26 mouse cellular contexts compared by ENCODE assay signal in the genomic region with DNA sequence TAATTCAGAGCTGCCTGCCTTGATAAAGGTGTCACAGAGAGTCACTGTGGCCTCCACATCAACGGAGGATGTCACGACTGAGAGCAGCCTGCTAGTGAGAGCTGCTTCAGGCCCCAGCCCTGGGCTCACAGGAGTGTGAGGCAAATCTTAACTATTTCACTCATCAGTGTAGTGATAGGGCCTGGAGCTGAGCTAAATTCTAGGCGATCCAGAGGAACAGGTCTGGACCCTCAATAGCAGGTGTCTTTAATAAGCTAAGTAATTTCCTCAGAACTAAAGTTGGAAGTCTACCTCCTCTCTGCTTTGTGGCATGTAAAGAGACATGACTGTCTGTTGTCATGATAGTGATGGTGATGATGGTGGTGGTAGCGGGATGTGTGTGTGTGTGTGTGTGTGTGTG.
DNase-seq lines count a peak whose midpoint lies in the region; ATAC-seq and TF ChIP-seq lines count a peak whose summit lies in the region.
"Had no signal": no experiment of that assay in that cellular context is flagged by ENCODE, and none has a peak within 500 bp of the region (broad histone marks: within the 10 kb centered on the region; RNA-seq: fewer than 3 reads in every experiment).

No protein-coding gene starts in this region.

- H3K9me3 ChIP-seq in heart, embryonic 13.5 days: no peaks in the 10 kb centered on the region
- H3K9me3 ChIP-seq: forebrain, embryonic 10.5 days; forebrain, embryonic 13.5 days; heart, embryonic 15.5 days had no signal

- ATAC-seq in heart, embryonic 13.5 days (ENCODE audit: extremely low read depth, insufficient number of reproducible peaks, low FRiP score, low TSS enrichment): no peak
- ATAC-seq: CD4-positive, CD25-positive, alpha-beta regulatory T cell, adult 4 months; forebrain, embryonic 13.5 days; forebrain, embryonic 16.5 days; hindbrain, postnatal 0 days; inflammation-experienced regulatory T-cells, adult 6 months; intestine, embryonic 16.5 days had no signal

- no peaks in the 10 kb centered on the region for H3K36me3 ChIP-seq in heart, embryonic 13.5 days
- H3K36me3 ChIP-seq: forebrain, embryonic 10.5 days; heart, embryonic 15.5 days had no signal

- H3K4me3 ChIP-seq in heart, embryonic 13.5 days: no peak overlapping the region
- no peak overlapping the region for H3K4me3 ChIP-seq in bone marrow macrophage, adult 2 months (ENCODE audit: insufficient read depth, low read length)
- no peak overlapping the region for H3K4me3 ChIP-seq in brown adipose tissue, adult 24 weeks (ENCODE audit: insufficient read depth, low read depth, low read length)
- H3K4me3 ChIP-seq: forebrain, embryonic 10.5 days; forebrain, embryonic 13.5 days; heart, embryonic 15.5 days had no signal

- DNase-seq in heart, adult 8-10 months (ENCODE audit: low spot score): no peak
- no peak for DNase-seq in adrenal gland, postnatal 36 days
- no peak for DNase-seq in cerebellum, adult 9-11 months
- DNase-seq: adrenal gland, adult 2 months; adrenal gland, postnatal 14 days; cerebellum, adult 11 months; cerebellum, adult 2 months; cerebellum, postnatal 10 days; cerebellum, postnatal 36 days; embryo, embryonic 11 days; gastrocnemius, postnatal 10 days; gastrocnemius, postnatal 36 days; heart, postnatal 10 days; heart, postnatal 4 days had no signal

- no peaks in the 10 kb centered on the region for H3K27me3 ChIP-seq in heart, embryonic 13.5 days (replicated peaks)
- H3K27me3 ChIP-seq: forebrain, embryonic 13.5 days; heart, embryonic 15.5 days had no signal

- no peak overlapping the region for H3K4me2 ChIP-seq in heart, embryonic 13.5 days
- H3K4me2 ChIP-seq: forebrain, embryonic 13.5 days; heart, embryonic 15.5 days; hindbrain, embryonic 14.5 days had no signal

- H3K27ac ChIP-seq in heart, embryonic 13.5 days (replicated peaks): no peak overlapping the region
- peak overlapping the region; percentile 92 for H3K27ac ChIP-seq in bone marrow macrophage, adult 2 months (ENCODE audit: insufficient read depth, low read depth, low read length)
- 0 out of 2 replicates have a peak overlapping the region, but pooled peaks have one; percentile 6 for H3K27ac ChIP-seq in brown adipose tissue, adult 24 weeks (replicated peaks; ENCODE audit: low read depth, low read length)
- H3K27ac ChIP-seq: forebrain, embryonic 10.5 days; forebrain, embryonic 13.5 days; hindbrain, embryonic 14.5 days; hindbrain, postnatal 0 days had no signal

- H3K4me1 ChIP-seq in heart, embryonic 13.5 days: peaks cover 72% of the 10 kb centered on the region
- peaks cover 61% of the 10 kb centered on the region for H3K4me1 ChIP-seq in bone marrow macrophage, adult 2 months (ENCODE audit: control insufficient read depth, insufficient read depth, low read length)
- peaks cover 8% of the 10 kb centered on the region; the same call in 1 of the 2 replicates for H3K4me1 ChIP-seq in brown adipose tissue, adult 24 weeks (ENCODE audit: control insufficient read depth, insufficient read depth, insufficient read length, low read length)

- WGBS in heart, embryonic 13.5 days: 63% methylated on average over 4 of the region's 4 CpGs

- peak overlapping the region; percentile 5; the same call in 1 of the 2 replicates for H3K9ac ChIP-seq in heart, embryonic 13.5 days
- H3K9ac ChIP-seq: forebrain, embryonic 13.5 days; heart, embryonic 15.5 days; hindbrain, embryonic 14.5 days had no signal

- TF ChIP-seq CTCF in bone marrow macrophage, adult 2 months (IDR thresholded peaks at IDR 0.05; ENCODE audit: low read depth, low read length): no peak

- TF ChIP-seq POLR2A in bone marrow macrophage, adult 2 months (IDR thresholded peaks at IDR 0.05; ENCODE audit: borderline replicate concordance, low read depth, low read length): no peak
